Mouse (Mus musculus) heart, adult 2 months (tissue): Measurements from ENCODE around the gene Actr10. TPM values are rescaled to one million over a fixed set of nuclear protein-coding genes. Genes with fewer than 3 reads are reported as not detected.

ENCODE experiments used
- DNase-seq, 2 experiments: peaks; one replicate each; pipeline ENCODE4 v3.0.0; 2021
- H3K27ac ChIP-seq: fragments of 200-600 bp; 2 replicates; pipeline ENCODE4 v1.8.1; 2022
- H3K27me3 ChIP-seq: fragments of 200-500 bp; 2 replicates; pipeline ENCODE4 v1.6.1; 2012; ENCODE audit warnings: mild to moderate bottlenecking, low read length, inconsistent platforms, mixed read lengths; ENCODE audit not compliant: control insufficient read depth, insufficient read depth
- H3K36me3 ChIP-seq: fragments of 200-500 bp; 2 replicates; pipeline ENCODE4 v1.6.1; 2012; ENCODE audit warnings: low read length, inconsistent platforms; ENCODE audit not compliant: control insufficient read depth, insufficient read depth
- H3K4me1 ChIP-seq: fragments of 200-500 bp; 2 replicates; pipeline ENCODE4 v1.6.1; 2011; ENCODE audit warnings: low read length; ENCODE audit not compliant: control insufficient read depth, insufficient read depth
- H3K4me3 ChIP-seq: fragments of 200-600 bp; 2 replicates; pipeline ENCODE4 v1.8.1; 2022
- H3K79me2 ChIP-seq: fragments of 200-500 bp; replicated peaks from 2 replicates; pipeline ENCODE4 v1.6.1; 2012; ENCODE audit warnings: mild to moderate bottlenecking, inconsistent platforms, low read length, moderate library complexity, mixed read lengths; ENCODE audit not compliant: control insufficient read depth, insufficient read depth
- H3K9ac ChIP-seq: fragments of 200-500 bp; 2 replicates; pipeline ENCODE4 v1.6.1; 2012; ENCODE audit warnings: low read depth, mild to moderate bottlenecking, control low read depth, inconsistent platforms, low read length, mixed read lengths
- CTCF ChIP-seq: fragments of 200-600 bp; IDR thresholded peaks from 2 replicates; pipeline ENCODE4 v1.8.1; 2022; ENCODE audit warnings: antibody characterized with exemption, mild to moderate bottlenecking, moderate library complexity
- EP300 ChIP-seq: fragments of 200-500 bp; IDR thresholded peaks from 2 replicates; pipeline ENCODE4 v1.6.1; 2011; ENCODE audit warnings: low read depth, low read length, control low read depth; ENCODE audit not compliant: insufficient read depth
- POLR2A ChIP-seq: fragments of 200-500 bp; IDR thresholded peaks from 2 replicates; pipeline ENCODE4 v1.6.1; 2011; ENCODE audit warnings: mild to moderate bottlenecking, low read depth, low read length, control low read depth; ENCODE audit not compliant: insufficient read depth
- WGBS: fragments of 180-500 bp; shearing (Covaris S2); methylation state at CpG from one replicate; pipeline ENCODE4 v1.1.7; 2018; 5-methylcytosine and 5-hydroxymethylcytosine counted together
- intact Hi-C: fragments of 180-260 bp; cut with DNase I; formaldehyde crosslinking; loops from one replicate; pipeline ENCODE4 v1.15.1; 2025
- polyA plus RNA-seq: library from polyadenylated mRNA; depleted of rRNA; stranded (reverse); fragments of >200 nt; gene quantifications from 2 replicates; pipeline ENCODE4 v1.2.3, GENCODE M21; 2012
- total RNA-seq, 2 experiments: library from RNA; stranded (reverse); gene quantifications; 2 replicates each; pipeline ENCODE4 v1.2.3; 2021

Actr10 gene
- total and polyA plus RNA-seq, 3 experiments: 30.0 to 134 (median 111) TPM

DNA sequence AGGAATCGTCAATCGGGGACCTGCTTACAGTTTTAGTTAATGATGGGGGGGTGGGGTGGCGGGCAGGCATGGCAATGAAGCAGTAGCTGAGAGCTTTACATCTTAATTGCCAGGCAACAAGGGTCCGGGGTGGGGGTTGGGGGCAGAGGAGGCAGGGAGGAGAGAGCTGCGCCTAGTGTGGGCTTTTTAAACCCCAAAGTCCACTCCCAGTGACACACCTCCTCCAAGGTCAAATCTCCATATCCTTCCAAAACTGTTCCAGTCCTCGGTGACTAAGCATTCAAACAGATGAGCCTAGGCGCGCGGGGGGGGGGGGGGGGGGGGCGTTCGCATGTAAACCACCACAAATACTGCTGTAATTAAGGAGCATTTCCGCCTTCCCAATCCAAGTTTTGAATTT is 507 bp upstream of the Actr10 start:
- intact Hi-C loops: no loop called here
- Histone ChIP-seq H3K27ac (peak overlapping the region; percentile 95), H3K9ac (peak overlapping the region; percentile 75), H3K27me3 (no peaks in the 10 kb centered on the region), H3K79me2 (no peaks in the 10 kb centered on the region), H3K36me3 (peaks cover 2% of the 10 kb centered on the region), H3K4me1 (no peaks in the 10 kb centered on the region; the same call in 1 of the 2 replicates), H3K4me3 (peak overlapping the region; percentile 98)
- 36% methylated on average over 6 of the region's 12 CpGs for WGBS
- DNase-seq: peak in 1 of 2 experiments; percentile 6
- TF ChIP-seq EP300: no peak
- no peak for TF ChIP-seq CTCF
- TF ChIP-seq POLR2A: no peak

DNA sequence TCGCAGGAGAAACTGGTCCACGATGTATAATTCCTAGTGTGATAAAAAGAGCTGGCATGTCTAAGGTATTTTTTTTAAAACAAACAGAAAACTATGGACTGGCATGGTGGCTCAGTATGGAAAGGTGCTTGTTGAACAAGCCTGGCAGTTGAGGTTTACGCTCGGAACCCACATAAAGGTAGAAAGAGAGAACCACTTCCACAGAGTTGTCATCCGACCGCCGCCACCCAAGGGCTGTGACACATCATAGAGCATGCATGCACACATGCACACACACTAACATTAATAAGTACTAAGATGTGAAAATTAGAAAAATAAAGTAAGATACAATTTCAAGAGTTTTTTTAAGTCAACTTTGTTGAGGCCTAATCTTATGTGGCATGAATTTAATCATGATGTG is 3.1 kb downstream of the Actr10 start:
- 92% methylated on average over 7 of the region's 7 CpGs for WGBS
- Histone ChIP-seq H3K79me2 (no peaks in the 10 kb centered on the region), H3K9ac (no peak overlapping the region), H3K4me3 (no peak overlapping the region), H3K36me3 (peaks cover 6% of the 10 kb centered on the region), H3K27me3 (no peaks in the 10 kb centered on the region), H3K4me1 (no peaks in the 10 kb centered on the region; the same call in 1 of the 2 replicates), H3K27ac (no peak overlapping the region)
- DNase-seq: no peak
- TF ChIP-seq EP300: no peak
- no peak for TF ChIP-seq POLR2A
- no peak for TF ChIP-seq CTCF
- intact Hi-C loops: no loop called here

DNA sequence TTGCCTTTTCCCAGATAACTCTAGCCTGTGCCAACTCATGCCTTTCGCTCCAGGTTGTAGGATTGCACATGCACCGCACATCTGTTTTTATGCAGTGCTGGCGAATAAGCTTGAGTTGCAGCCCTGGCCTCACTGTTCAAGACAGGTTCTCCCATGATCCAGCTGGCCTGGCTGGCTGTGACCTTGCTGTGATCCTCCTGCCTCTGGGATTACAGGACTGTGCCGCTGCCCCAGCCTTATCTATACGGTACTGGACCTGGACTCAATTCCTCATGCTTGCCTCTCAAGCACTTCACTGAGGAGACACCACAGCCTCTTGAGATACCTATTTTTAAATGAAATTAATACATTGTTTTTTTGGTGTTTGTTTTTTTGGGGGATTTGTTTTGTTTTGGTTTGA is 6.5 kb downstream of the Actr10 start:
- intact Hi-C loops: no loop called here
- H3K36me3 ChIP-seq: peaks cover 5% of the 10 kb centered on the region
- WGBS: 58% methylated on average over 5 of the region's 5 CpGs
- H3K27me3 ChIP-seq: no peaks in the 10 kb centered on the region
- H3K9ac ChIP-seq: no peak overlapping the region
- no peak overlapping the region for H3K4me3 ChIP-seq
- DNase-seq: peak in 1 of 2 experiments; percentile 27
- H3K79me2 ChIP-seq: no peaks in the 10 kb centered on the region
- no peak overlapping the region for H3K27ac ChIP-seq
- TF ChIP-seq EP300 (no peak), CTCF (no peak), POLR2A (no peak)
- H3K4me1 ChIP-seq: no peaks in the 10 kb centered on the region; the same call in 1 of the 2 replicates

DNA sequence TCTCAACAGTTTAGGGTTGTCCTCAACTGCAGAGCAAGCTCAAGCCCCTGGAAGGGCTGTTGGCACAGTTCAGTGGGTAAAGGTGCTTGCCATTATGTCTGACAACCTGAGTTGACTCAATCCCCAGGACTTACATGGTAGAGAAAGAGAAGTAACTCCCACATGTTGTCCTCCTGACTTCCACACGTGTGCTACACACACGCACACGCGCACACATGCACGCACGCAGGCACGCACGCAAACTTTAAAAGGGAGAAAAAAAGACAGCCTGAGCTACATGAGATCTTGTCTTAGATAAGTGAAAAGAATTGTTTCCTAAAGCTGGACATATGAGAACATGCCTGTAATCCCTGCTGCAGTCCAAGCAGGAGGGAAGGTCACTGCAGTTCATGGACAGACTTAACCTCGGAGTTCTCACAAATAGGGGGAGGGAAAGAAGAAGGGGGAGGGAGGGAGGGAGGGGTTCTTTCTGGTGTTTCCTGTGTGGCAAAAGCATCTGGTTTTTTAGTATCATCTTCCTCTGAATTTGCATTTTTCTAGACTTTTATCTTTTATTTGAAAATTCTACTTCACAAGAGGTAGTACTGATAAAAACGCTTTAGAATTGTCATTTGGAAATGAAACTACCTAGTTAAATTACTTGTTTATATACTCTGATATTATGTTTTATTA is 9.1 kb downstream of the Actr10 start:
- TF ChIP-seq EP300 (no peak), CTCF (no peak), POLR2A (no peak)
- H3K27ac ChIP-seq: no peak overlapping the region
- 84% methylated on average over 10 of the region's 10 CpGs for WGBS
- no peak for DNase-seq
- no peaks in the 10 kb centered on the region for H3K79me2 ChIP-seq
- peaks cover 5% of the 10 kb centered on the region for H3K36me3 ChIP-seq
- no peak overlapping the region for H3K4me3 ChIP-seq
- no peak overlapping the region for H3K9ac ChIP-seq
- no peaks in the 10 kb centered on the region for H3K27me3 ChIP-seq
- H3K4me1 ChIP-seq: no peaks in the 10 kb centered on the region; the same call in 1 of the 2 replicates
- intact Hi-C loops: no loop called here

DNA sequence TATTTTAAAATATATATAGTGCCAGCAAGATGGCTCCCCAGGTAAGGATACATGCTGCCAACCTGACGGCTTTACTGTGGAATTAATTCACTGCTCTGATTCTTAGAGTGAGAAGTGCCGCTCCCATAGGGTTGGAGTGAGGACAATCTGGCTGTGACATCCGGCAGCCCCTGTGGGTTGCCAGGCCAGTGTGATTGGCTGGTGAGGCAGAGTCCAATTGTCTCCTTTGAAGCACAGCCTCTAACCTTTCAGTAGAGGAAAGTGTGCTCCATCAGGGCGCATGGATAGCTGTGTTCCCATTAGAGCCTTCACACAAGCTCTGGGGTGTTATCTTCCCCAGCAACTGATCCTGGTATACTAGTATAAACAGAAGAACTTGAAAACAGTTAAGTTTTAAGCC is 21.0 kb downstream of the Actr10 start:
- Histone ChIP-seq H3K4me1 (no peaks in the 10 kb centered on the region), H3K79me2 (no peaks in the 10 kb centered on the region), H3K27ac (no peak overlapping the region), H3K4me3 (no peak overlapping the region), H3K27me3 (no peaks in the 10 kb centered on the region), H3K9ac (no peak overlapping the region), H3K36me3 (no peaks in the 10 kb centered on the region; the same call in 1 of the 2 replicates)
- DNase-seq: no peak
- WGBS: 91% methylated on average over 4 of the region's 4 CpGs
- TF ChIP-seq POLR2A (no peak), EP300 (no peak), CTCF (no peak)
- intact Hi-C loops: no loop called here

DNA sequence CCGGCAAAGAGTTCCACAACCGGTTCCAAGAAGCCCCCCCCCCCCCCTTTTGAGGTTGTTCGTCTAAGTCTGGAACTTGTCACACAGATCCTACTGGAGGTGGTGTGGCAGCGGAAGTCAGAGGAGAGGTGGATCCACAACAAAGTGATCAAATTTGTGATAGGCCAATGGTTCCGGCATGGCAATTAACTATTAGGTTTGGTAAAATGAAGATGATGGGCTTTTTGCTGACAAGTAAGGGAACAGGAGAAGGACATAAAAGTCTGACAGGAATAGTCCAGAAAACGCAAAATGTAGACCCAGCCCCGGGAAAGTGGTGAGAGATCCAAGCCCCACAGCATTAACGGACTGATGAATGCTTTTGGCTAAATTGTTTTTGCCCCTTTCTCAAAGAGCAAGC is 29.9 kb downstream of the Actr10 start:
- peak overlapping the region; percentile 96; the same call in 1 of the 2 replicates for H3K9ac ChIP-seq
- peak overlapping the region; percentile 100 for H3K27ac ChIP-seq
- TF ChIP-seq POLR2A: no peak
- TF ChIP-seq CTCF: no peak
- no peak for TF ChIP-seq EP300
- no peaks in the 10 kb centered on the region; the same call in 1 of the 2 replicates for H3K4me1 ChIP-seq
- no peaks in the 10 kb centered on the region for H3K36me3 ChIP-seq
- H3K27me3 ChIP-seq: no peaks in the 10 kb centered on the region
- intact Hi-C loops: loop anchor here (5.0 kb wide), 1 partner anchor 170 kb away; the partner anchor contains the start of genes 2700049A03Rik and Timm9
- WGBS: 31% methylated on average over 8 of the region's 8 CpGs
- peak overlapping the region; percentile 71; the same call in 1 of the 2 replicates for H3K4me3 ChIP-seq
- no peak for DNase-seq
- no peaks in the 10 kb centered on the region for H3K79me2 ChIP-seq
